Mouse (Mus musculus) brain, adult 2 months (tissue): ENCODE measurements around the gene Frem3.

Experiments
- DNase-seq: peaks from one replicate; pipeline ENCODE4 v3.0.0; 2011; ENCODE audit warnings: low read depth, low spot score

Gene Frem3

GRCm38 (mm10) chr8:80610549-80611440, at the start of gene Frem3:
Frem3 (plus strand) TSS chr8:80611080.
- peak; percentile 10 for DNase-seq

DNA sequence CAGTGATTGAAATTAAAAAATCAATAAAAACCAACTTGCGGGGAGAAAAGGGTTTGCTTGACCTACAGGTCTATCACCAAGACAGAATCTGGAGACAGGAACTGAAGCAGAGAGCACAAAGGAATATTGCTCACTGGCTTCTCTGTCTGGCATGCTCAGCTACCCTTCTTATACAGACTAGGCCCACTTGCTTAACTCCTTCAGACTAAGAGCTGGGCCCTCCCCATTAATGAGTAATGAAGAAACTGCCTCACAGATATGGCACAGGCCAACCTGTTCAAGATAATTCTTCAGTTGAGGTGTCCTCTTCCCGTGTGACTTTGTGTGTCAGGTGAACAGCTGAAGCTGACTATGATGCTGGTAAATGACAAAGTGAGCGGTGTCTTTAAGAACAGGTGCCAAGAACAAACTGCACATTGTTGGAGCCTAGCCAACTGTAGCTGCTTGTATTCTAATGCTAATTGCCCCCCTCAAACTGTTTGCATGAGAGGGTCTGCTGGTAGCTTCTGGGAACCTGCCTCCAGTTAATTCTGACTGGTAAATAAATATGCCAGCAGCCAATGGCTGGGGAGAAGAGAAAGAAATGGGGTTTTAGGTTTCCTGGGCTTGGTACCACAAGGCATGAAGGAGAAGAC, 46.6 kb upstream of the Frem3 start:
- no peak for DNase-seq

- DNase-seq = no peak
These were observed 43.4 kb upstream of the Frem3 start for GRCm38 (mm10) chr8:80567471-80567870.

- DNase-seq = peak; percentile 29
These were observed 42.5 kb upstream of the Frem3 start for GRCm38 (mm10) chr8:80568243-80568995.

GRCm38 (mm10) chr8:80572417-80573061, 38.3 kb upstream of the Frem3 start:
- DNase-seq = no peak

DNA sequence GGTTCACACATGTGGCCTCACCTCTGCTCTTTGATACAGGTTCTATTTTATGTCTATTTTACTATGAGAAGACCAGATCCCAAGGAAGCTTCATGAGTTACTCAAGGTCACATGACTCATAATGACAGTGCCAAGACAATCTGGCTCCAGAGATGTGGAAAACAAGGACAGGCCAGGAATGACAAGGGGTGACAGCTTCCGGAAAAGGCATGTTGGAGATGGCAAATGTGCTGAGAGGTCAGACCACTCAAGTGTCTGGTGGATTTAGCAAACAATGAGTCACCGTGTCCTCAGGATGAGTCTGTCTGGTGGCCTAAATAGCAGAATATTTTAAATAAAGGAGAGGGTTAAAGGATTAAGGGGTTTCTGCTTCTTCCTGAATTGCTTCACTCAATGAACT, 33.8 kb upstream of the Frem3 start:
- DNase-seq = peak; percentile 6

DNA sequence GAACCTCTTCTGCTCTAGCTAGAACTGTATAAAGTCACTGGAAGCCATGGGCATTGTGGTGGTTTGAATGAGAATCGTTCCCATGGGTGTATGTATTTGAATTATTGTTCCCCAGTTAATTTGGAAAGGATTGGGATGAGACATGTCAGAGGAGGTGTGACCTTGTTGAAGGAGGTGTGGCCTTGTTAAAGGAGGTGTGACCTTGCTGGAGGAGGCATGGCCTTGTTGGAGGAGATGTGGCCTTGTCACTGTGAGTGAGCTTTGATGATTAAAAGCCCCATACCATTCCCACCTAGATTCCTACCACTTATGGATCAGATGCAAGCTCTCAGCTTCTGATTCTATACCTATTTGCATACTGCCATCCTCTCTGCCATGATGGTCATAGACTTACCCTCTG, 31.8 kb upstream of the Frem3 start:
- DNase-seq = no peak

- no peak for DNase-seq
These were observed 18.3 kb upstream of the Frem3 start for GRCm38 (mm10) chr8:80592626-80593025.

- no peak for DNase-seq
These were observed 10.2 kb upstream of the Frem3 start for GRCm38 (mm10) chr8:80600600-80601170.

GRCm38 (mm10) chr8:80601886-80602285, 9.0 kb upstream of the Frem3 start:
- DNase-seq = no peak

DNA sequence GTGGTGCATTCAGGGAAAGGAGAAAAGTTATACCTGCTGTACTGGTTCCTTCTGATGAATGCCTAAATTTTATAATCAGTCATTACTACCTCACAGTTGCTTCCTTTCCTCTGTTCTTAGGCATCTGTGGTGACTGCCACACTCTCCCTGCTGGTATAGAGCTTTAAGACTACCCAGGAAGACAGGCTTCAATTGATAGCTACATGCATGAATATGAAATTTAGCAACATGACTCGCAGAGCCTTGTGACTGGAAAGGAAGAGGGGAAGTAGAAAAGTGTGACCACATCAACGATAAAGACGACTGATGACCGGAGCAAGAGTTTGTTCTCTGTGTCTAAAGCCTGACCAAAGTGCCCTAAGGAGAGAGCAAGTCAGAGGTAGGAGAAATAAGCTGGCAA, 3.8 kb upstream of the Frem3 start:
- DNase-seq = no peak

DNA sequence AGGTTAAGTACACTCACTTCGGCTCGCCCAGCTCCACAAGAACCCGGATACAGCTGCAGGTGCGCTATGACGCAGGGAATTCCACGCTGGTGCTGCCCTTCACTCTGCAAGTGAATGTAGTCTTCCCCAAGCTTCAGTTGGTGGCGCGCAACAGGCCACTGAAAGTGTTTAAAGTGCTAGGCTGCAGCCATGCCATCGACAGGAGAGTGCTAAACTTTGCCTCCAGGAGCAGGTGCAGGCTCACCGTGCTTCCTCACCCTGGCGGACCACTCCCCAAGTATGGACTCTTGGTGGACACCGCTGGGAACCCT, 516 bp downstream of the Frem3 start:
- DNase-seq = peak; percentile 29

DNA sequence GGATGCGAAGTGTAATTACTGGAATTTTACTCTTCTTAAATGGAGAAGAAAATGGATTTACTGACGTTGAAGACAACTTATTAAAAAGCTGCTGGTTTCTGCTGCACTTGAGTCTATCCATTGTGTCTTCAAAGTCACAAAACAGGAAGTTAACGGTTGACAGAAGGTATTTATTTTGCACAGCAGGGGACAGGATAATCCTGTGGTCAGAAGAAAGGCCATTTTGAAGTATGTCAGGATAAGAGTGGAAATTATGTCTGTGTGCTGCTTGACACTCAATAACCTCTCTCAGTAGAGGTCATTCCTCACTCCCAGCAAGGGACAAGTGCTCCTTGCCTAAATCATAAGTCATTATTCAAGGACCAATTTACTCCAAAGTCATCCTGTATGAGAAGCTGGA, 8.9 kb downstream of the Frem3 start:
- DNase-seq = no peak

DNA sequence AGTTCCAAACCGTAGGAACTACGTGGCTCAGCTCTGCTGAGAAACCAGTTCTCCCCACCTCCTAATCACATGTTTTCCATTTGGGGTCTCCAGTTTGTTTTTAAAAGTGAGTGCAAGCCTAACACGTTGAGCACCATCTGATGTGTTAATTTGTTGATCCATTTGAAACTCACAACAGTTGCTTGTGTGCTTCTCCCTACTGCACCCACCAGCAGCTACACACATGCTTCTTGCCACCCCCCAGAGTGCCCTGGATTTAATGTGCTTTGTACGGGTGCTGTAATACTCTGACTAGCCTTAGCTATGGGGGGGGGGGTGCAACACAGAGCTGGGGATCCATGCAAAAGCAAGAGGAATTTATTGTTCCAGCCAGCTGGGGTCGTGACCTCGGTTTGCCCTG, 36.5 kb downstream of the Frem3 start:
- DNase-seq = peak; percentile 2

DNA sequence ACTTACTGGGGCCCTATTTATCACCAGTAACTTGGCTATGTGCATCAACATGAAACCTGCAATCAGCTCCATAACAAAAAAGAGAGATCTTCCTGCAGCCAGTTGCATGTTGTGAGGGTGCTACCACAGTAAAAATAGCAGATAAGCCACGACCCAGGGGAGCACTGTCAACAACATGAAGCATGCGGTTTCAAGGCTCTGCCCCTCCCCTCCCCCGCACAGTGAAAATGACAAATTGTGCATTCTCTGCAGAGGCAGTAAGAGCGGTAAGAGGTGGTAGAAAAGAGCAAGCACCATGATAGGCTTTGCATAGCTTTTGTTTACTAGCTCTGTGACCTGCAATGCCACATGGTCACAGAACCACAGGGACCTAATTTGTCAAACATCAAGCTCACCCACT, 46.8 kb downstream of the Frem3 start:
- no peak for DNase-seq

DNA sequence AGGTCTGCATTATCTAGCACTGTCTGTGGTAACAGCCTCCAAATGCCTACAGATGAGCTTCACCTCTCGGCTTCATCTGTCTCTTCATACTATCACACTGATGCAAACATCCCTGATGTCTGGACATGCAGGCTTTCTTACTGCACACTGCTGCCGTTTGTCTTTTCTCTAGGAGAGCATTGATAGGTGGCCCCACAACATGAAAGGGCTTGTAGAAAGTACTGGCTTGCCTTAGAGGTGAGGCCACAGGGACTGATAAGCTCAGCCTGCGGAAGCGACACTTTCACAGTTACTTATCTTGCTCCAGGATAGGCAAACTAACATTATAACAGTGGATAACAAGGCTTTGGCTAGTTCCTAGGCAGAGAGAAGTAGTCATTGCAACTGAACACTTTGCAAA, 50.2 kb downstream of the Frem3 start:
- no peak for DNase-seq

DNA sequence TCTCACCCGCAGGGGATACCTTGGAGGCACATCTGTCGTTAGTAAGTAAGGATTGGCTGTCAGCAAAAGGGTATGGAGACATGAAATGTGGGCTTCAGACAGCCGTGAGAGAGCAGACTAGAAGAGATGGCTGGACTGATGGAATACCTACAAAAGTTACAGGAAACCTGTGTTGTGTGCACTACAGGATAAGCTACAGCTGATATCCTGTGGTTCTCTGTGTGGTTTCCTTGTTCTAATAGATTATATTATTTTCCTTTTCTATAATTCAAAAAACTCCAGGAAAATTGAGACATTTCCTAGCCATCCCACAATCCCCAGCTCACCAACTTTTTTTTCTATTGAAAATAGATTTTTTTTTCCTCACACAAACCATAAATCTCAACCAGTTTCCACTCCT, 52.6 kb downstream of the Frem3 start:
- no peak for DNase-seq

- no peak for DNase-seq
These were observed 58.5 kb downstream of the Frem3 start for GRCm38 (mm10) chr8:80669277-80669901.

DNA sequence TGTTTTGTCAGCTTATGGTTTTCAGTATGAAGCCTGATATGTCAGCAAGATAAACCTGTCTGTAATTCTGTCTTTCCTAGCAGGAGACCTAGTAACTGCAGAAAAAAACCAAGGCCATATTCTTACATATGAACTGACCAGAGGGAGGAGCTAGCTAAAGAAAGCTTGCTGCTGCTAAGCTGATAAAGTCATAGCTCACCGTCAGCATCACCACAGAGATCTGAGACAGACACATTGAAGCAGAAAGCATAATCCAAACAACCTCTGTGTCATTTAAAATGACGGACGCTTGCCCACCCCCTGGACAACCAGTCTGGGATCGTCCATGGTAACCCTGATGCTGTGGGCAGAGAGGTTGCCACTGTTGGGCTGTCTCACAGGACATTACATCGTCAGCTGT, 71.7 kb downstream of the Frem3 start:
- DNase-seq = no peak

DNA sequence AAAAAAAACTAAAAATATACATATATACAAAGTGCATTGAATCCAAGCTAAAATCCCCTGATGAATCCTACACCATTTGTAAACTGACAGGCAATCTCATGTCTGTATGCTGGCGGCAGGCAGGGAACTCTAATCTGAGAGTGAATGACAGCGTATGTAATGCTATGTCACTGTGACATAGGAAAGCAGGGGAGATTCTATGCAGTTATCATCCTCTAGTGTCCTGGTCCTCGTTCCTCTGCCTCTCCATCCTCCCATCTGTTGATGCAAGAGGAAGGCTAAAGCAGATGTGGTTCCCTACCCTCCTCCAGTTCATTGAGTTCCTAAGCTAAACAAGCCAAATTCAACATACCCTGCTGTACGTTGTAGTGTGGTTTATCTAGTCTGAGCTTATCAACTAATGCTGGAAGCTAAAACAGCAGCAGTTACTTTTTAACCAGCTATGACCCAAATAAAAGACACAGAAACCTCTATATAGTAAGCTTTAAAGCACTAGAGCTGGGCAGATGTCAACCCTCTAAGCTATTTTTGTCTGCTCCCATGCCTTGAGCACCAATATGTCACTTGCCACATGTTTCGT, 73.0 kb downstream of the Frem3 start:
- no peak for DNase-seq

- peak; percentile 73 for DNase-seq
These were observed 77.3 kb downstream of the Frem3 start for GRCm38 (mm10) chr8:80688141-80688540.
